Mouse (Mus musculus): ENCODE measurements around the gene Ikzf5.
"Not testable (repeated sequence)": the region's sequence is repeated elsewhere in the genome, so short reads cannot be mapped to it uniquely, and the experiment has no call there.

The Ikzf5 gene

DNA sequence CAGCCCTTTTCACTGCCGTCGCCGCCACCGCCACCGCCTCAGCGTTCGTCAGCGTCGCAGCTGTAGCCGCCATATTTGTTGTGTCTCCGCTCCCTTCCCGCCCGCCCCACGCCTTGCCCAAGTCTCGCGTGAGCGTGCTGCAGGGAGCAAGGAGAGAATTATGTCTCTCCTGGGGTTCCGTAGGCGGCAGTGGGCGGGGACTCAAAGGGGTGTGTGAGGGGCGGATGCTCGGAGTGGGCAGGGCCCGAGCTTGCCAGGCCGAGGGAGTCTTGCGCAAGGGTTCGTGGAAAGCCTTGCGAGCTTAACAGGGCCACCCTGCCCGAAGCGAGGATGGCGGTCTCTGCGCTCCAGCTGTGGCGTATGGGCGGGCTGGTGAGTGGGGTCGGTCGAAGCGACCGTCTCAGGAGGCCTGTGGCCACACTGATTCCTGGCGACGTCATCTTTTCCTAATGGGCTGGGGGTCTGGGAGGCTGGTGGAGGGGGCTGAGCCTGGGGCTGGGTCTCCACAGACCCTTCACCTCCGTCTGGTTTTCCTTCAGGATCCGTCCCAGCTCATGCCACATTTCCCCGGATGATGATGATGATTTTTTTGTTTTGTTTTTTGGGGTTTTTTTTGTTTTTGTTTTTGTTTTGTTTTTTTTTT is at the start of gene Ikzf5, which contains the start of gene Acadsb:
Gene Ikzf5, minus strand, starts transcription at position 106 of the 643 bp plus-strand sequence.
Gene Acadsb, plus strand, starts transcription at position 186 of the 643 bp plus-strand sequence.
- DNase-seq = peak; percentile 99

DNA sequence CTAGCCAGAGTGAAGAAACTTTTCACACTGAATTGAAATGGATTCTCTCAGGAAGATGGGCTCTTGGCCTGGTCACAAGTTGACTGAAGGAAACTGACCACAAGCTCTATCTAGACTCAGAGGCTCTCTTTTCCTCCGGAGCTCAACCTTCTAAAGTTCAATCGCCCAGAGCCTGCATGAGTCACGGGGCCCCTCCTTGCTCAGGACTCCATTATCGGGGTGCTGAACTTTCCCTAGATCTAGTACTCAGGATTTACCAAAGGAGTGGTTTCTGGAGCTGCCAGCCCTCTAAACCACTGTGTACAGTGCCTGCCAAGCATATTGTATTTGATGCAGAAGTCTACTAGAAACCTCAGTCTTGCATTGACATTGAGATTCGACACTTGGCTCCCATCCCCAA is 46.4 kb upstream of the Ikzf5 start:
- no peak for DNase-seq

DNA sequence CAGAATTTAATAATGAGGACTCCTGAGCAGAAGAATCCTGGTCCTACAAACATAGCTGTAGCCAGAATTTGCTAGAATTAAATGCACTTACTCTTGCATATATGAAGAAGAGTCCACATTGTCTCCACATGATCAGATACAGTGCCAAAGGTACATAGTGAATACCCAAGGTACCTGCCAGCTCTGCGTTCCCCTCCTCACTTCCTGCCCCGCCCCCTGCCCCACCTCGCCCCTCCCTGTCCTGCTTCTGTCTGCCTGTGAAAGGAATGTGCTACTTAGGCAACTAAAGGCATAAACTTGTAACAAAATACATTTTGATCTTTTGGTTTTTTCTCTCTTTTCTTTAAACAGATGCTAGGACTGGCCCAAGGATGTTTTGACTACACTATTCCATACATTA is 26.7 kb upstream of the Ikzf5 start:
- no peak for DNase-seq

GRCm38 (mm10) chr7:131434276-131434675 is 24.0 kb upstream of the Ikzf5 start:
- no peak for DNase-seq

- DNase-seq = no peak
These were observed 21.9 kb upstream of the Ikzf5 start for GRCm38 (mm10) chr7:131432244-131432643.

DNA sequence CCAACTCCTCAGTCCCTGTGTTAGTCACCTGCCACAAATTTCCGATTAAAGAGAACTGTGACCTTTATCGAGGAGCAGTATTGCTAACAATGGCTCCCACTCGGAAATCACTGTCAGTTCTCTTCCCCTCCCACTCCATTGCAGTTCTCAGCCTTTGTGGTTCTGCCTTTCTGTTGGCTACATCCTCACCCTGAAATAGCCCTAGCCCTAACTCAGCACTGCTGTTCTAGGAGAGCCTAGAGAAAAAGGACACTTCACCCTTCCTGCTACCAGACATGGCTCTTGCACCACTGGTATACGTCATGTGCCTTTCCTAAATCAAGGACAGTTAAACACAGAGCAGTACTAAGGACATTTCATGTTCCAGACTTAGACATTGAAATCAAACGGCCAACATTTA is 17.0 kb upstream of the Ikzf5 start:
- DNase-seq = no peak

DNA sequence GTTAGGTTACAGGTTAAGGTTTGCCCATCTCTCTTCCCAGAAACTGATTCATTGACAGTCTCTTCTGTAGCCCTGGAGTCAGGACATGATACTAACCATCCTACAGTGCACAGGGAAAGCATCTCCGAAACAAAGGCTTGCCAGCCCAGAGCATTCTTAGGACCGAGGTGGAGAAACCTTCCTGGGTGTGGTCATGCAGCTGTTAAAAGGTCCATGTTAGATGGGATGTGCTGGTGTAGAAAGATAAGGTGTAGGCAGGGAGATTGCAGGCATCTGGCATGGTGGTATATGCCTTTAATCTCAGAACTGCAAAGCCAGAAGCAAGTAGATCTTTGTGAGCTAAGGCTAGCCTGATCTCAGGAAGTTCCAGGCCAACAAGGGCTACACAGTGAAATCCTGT is 14.6 kb upstream of the Ikzf5 start:
- no peak for DNase-seq

- no peak for DNase-seq
These were observed 7.3 kb upstream of the Ikzf5 start for GRCm38 (mm10) chr7:131417605-131418004.

DNA sequence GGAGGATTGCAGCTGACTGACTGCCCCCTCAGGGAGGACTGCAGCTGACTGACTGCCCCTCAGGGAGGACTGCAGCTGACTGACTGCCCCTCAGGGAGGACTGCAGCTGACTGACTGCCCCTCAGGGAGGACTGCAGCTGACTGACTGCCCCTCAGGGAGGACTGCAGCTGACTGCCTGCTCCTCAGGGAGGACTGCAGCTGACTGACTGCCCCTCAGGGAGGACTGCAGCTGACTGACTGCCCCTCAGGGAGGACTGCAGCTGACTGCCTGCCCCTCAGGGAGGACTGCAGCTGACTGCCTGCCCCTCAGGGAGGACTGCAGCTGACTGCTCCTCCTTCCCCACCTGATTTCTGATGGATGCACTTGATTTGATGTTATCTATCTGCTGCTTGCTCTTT is 6.4 kb upstream of the Ikzf5 start:
- DNase-seq = not testable (repeated sequence)

- DNase-seq = no peak
These were observed 1.6 kb upstream of the Ikzf5 start for GRCm38 (mm10) chr7:131411941-131412270.

- DNase-seq = peak; percentile 12
These were observed 1.1 kb upstream of the Ikzf5 start for GRCm38 (mm10) chr7:131411221-131411940.

GRCm38 (mm10) chr7:131409988-131410385 is 334 bp downstream of the Ikzf5 start:
- DNase-seq = no peak

GRCm38 (mm10) chr7:131409321-131409987 is 867 bp downstream of the Ikzf5 start:
- DNase-seq = no peak

DNA sequence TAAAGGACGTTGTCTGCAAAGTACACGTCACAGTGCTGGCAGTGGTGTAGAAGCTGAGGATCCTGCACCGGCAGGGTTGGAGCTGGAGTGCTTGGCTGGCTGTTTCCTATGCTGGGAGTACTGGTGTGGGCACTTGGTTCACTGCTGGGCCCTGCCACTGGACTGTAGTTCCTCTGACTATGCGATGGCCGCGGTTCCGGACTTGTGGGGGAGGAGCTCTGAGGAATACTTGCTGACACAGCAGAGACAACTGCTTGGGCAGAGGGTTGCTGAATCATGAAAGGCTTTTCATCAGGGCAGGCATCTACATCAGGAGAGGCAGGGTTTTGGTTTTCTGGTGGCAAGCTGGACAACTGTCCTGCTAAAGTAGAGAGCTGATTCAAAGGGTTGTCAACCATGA is 18.6 kb downstream of the Ikzf5 start:
- DNase-seq = not testable (repeated sequence)

DNA sequence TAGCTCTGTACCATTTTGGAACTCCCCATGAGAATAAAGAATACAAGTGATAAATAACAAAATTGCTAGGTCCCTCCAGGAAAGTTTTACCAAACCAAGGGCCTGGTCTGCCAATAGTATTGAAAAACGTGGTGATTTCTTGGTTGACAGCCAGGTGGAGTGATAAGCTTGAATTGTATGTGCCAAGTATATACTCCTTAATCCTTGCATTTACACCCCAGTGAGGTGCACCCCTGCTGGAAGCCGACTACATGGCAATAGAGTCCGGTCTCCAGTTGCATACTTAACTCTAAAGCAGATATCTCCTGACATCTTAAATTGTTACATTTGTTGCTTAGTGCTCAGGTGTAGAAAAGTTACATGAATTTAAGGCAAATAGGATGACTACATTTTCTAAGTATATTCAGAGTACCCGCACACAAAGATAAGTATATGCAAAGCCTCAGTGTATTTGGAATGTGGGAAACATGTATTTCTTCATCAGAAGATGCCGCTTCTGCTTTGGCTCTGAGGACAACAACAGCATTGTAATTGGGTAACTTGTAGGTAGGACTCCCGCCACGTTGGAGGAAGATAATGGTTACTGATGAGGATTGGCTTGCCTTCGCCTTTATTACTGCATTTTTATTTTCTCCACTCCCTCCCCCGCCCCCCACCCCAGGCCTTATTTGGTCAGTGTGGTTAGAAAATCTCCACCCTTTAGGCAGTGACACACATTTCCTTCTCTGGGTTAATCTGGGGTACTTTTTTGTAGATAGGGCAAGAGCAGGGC is 38.3 kb downstream of the Ikzf5 start:
- peak; percentile 22 for DNase-seq

DNA sequence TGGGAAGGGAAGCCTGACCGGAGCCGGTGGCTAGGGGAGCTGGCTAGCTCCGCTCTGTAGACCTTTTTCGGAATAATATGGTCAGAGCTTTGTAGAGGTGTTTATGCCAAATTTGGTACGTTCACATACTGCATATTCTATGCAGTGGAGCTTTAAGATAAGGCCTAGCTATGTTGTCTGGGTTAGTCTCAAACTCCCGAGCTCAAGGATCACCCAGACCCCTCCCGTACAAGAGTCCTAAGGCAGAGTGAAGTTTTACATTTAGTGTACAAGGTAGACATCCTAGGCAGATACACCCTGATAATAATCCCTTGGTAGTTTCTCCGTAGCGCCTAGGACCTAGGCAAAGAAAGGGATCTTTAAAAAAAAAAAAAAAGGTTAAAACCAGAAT is 38.9 kb downstream of the Ikzf5 start:
- DNase-seq = no peak

DNA sequence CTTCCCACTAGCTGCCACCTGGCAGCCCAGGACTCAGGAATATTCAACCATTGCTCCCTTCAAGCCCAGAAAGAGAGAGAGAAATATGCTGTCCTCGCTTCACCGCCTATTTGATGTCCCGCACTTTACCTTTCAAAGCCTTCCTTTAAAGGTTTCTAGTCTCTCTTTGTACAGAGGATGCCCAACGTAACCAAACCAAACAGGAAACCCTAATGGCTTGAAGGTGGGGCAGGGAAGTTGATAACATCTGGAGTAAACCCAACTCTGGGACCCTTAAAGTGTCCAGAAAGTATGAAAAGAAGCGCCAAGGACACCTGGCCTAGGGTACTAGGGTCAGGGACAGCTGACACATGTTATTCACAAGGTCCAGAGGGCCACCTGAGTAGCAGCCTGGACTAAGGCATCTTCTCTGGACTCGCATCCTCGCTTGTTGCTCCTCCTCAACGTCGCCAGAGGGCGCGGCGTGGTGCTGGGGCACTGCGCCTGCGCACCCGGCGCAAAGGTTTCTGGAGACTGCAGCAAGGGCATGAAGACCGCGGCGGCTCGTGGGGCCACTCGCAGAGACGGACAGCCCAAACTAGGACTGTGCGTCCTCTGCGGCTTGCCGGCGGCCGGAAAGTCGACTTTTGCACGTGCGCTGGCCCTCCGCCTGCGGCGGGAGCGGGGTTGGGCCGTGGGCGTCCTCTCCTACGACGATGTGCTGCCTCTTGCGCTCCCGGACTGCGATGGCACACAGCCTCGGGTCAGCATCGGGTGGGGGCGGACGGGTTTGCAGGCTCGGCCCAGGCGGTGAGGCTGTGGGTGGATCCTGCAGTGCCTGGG is 39.5 kb downstream of the Ikzf5 start, which contains the start of gene Pstk:
Gene Pstk, plus strand, starts transcription at position 494 of the 822 bp plus-strand sequence.
- peak; percentile 83 for DNase-seq

DNA sequence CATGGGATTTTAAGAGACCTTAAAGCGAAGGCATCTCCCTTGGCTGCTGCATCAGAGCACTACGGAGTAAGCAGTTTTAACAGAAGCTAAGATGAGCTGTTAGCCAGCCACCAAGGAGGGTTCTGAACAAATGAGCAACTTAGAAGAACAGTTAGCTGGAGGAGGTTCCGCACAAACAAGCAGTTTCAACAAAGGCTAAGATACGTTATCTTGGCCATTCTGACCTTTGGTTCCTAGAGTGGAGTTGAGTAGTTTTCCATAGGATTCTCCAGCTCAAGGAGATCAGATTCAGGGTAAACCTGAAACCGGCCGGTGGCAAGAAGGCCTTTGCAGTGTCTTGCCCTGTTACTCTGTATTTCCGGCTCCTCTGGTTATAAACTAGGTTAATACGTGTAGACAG is 46.2 kb downstream of the Ikzf5 start:
- DNase-seq = no peak

DNA sequence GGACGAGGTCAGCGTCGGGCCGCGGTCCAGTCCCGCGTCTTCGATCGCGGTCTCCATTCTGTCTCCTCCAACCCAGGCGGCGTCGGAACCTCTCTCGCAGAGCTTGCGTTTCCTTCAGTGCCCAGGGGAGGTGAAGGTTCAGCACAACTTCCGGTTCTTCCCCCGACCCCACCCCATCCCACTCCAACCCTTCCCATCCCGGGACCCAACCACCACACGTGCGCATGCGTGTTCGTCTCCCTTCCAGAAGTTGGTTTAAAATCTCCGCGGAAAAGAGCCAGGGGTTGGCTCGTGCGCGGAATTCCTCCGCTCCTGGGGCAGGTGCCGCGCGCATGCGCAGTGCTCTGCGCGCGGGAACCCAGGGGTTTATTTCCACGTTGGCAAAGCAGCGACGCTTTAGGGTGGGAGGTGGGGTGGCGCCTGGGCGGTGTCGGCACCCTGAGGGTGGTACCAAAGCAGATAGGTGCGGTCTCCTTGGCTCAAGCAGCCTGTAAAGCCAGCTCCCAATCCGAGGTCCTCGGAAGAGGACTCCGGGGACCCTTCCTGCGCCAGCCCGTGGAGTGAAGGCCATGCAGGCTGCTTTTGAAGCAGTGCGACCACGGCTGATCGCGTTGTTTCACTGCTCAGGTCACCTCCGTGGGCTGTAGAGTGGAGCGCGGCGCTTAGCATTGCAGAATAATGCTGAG is 47.6 kb downstream of the Ikzf5 start, which contains the start of gene 2310057M21Rik:
Gene 2310057M21Rik, minus strand, starts transcription at position 145 of the 686 bp plus-strand sequence.
- DNase-seq = peak; percentile 91

DNA sequence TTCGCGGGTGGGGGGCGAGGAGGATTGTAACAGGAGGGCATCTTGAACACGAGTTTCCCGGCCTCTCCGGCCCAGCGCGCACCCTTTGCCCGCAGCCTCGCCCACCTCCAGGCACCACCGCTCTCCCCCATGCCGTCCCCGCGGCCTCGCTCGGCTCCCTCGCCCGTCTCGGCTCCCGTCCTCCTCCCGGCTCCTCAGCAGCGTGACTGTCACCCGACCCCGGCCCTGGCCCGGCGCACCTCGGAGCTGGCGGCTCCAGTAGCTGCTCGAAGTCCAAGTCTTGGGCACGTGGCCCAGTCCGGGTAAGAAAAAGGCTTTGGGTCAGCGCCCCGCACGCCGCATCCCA is 48.1 kb downstream of the Ikzf5 start:
- DNase-seq = no peak

DNA sequence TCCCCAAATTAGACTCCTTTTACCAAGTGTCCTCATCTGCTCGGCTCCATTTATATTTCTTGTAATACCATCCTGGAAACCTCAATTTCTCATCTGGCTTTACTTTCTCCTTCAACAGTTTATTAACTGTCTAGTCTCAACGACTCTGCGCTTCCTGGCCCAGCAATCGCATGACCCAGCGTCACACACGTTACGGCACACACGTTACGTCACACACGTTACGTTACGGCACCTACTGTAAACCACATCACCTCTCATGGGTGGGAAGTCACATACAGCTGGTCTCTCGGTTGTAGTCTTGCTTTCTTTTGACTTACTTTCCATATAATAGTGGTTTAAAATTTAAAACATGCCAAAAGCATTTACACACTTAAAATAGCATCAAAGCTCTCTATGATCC is 54.2 kb downstream of the Ikzf5 start:
- DNase-seq = no peak

Data from thymus, postnatal 14 days (tissue).